Mouse (Mus musculus): ENCODE measurements around the gene Crebrf. TPM values are rescaled to one million over a fixed set of nuclear protein-coding genes. Genes with fewer than 3 reads are reported as not detected.
A peak's percentile ranks its signal among the peaks of the same experiment; 100 is the strongest.

Gene Crebrf
- total RNA-seq, 2 experiments from 2014 or later = 24.7 to 30.1 TPM

DNA sequence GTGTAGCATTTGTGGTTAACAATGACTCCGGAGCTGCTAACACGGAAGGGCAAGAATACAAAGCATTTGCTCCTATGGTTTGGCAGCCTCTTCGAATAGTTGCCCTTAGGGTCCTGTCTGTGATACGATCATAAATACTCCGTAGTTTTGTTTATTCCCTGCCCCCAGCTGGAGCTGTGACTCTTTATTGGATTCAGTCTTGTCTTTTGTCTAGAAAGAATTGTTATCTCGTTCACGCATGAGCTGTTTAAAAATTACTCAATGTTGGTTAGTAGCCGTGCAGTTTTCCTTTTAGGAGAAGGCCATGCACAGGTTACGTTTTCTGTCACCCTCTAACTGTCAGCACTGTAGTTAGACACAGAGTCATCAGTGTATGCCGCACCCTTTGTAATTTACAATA is 60.8 kb downstream of the Crebrf start:
- no peak for ATAC-seq (ENCODE audit: poor library complexity, severe bottlenecking)

DNA sequence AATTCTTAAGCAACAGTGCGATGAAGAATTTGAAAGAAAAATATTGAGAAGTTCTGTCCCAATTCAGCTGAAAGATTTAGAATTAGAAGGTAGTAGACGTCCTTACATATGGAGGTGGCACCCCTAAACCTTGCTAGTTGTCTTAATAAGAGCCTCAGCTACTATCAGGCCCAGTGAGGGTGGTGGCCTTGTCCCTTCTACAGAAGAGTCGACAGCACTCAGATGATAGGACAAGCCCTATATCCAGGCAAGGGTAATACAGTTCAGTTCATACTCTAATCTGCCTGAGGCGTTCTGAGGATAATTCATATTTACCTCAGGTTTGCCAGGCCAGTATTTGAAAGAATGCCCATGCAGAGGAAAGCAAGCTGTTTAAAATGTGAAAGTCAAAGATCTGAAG is 62.6 kb downstream of the Crebrf start:
- no peak for ATAC-seq (ENCODE audit: poor library complexity, severe bottlenecking)

DNA sequence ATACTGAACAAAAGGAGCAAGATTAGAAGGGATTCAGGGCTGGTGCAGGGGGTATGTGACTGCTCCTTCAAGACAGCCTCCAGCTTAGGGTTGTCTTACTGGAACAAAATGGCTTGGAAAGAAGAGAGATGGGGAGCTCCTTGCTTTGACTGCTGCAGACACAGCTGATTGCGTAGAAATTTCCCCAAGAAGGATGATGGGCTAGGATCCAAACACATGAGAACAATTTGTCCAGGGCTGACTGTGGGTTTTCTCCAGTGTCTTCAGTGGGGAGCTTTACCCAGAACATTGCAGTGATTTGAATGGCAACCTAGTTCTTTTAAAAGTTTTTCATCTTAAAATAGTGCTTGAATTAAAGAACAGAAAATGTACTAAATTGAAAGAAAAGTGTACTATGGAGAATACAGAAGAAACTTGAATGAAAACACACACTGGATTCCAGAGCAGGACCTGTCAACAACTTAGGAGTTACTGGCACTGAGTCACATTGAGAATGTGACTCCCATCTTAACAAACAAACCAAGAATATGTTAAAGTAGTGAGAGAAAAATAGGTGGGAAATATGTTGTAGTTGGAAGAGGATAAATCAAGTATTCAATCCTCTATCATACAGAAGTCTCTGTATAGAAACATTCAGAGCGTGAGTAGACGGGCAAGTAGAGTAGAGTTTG is 63.1 kb downstream of the Crebrf start:
- ATAC-seq (ENCODE audit: poor library complexity, severe bottlenecking) = no peak

DNA sequence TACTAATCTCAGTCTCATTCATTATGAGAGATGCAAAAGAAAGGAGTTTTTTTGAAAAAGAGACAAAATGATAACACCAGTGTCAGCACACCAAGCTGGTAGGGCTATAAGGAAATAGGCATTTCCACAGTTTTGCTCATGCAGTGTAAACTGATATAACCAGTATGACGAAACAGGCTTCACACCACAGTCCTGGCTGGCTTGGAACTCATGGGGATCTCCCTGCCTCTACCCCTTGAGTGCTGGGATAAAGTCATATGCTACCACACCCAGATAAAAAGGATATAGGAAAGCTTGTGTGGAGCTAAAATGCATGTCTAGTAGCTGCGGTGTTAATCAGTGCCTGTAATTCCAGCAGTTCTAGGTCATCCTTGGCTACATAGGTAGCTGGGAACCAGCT is 64.0 kb downstream of the Crebrf start:
- no peak for ATAC-seq (ENCODE audit: poor library complexity, severe bottlenecking)

DNA sequence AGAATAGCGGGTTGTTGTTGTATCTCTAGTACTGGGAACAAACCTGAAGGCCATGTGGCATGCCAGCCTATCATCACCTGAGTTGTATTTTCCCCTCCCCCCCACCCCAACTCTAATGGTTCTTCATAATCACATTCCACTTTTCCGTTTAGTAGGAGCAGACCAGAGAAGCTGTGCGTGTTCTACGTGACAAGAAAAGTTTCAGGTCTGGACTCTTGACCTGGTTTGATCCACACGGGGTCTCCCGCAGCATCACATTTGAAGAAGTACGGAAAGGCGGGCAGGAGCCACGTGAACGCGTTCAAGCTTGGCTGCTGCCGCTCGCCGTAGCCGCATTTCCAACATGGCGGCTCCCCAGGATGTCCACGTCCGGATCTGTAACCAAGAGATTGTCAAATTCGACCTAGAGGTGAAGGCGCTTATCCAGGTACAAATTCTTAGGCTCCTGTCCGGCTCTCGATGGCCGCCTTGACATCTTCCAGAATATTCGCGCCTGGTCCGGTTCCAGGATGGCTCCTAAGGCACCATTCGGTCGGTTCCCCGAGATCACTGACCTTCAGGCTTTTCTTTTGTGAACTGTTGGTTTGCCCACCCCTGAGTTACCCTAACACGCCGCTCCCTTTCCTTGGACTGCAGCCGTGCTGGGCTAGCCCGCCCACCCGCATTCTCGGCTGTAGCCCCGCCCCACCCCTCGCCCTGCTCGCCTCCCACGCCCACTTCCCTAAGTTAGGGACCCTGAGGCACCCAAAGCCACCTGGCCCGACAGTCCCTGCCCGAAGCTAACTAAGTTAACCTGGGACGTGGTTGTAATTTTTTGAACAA is 65.5 kb downstream of the Crebrf start, which contains the start of gene Bnip1:
TSS of gene Bnip1 (plus strand) at position 317 of the 822 bp plus-strand sequence.
- ATAC-seq (ENCODE audit: poor library complexity, severe bottlenecking) = peak; percentile 82

DNA sequence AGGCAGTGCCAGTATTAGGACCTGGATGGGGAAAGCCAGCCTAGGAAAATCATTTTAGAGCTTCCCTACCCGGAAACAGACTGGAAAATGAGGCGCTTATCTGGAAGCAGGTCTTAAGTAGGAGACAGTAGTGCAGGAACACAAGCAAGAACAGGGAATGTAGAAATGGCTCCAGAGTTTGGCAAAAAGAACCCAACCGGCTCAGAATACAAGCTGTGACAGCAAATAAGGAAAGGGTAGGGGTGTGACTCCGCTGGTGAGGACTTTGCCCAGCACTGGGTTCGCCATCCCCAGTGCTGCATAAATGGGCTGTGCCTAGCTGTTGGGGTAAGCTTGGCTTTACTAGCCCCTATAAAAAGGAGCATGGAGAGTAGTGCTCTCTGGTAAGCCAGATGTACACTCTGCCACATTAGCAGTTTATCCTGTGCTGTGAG is 66.2 kb downstream of the Crebrf start:
- peak; percentile 16; the same call in 1 of the 2 replicates for ATAC-seq (ENCODE audit: poor library complexity, severe bottlenecking)

DNA sequence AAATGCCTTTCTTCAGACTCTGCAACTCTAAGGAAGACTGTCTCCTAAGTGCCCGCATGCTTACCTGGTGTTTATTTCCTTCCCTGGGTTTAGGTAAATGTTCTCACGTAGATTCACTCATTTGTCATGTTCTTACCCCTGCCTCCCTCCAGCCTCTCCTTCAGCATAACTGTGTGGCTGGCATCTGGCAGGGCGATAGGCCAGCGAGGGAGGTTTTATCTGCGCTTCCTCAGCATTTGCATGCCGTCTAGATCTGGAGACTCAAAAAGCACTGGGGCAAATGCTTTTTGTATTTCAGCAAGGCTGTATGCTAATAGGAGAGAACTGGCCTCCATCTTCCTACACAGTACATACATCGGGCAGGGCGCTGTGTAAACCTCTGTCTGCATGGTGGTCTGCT is 69.1 kb downstream of the Crebrf start:
- ATAC-seq (ENCODE audit: poor library complexity, severe bottlenecking) = no peak

DNA sequence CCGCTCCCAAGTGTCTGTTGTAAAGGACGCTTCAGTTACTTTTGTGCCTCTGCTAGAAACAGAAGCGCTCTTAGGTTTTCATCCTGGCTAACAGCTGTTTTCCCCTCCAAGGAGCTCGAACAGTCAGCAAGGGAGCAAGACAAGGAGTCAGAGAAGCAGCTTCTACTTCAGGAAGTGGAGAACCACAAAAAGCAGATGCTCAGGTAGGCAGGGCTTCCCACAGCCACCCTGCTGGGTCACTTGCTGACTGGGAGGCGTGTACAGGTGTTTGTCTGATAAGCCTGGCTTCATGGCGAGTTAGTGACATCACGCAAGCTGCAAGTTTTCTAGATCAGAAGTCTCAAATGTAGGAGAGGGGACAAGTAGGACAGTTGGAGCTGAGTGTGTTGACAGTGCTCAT is 71.1 kb downstream of the Crebrf start:
- ATAC-seq (ENCODE audit: poor library complexity, severe bottlenecking) = no peak

DNA sequence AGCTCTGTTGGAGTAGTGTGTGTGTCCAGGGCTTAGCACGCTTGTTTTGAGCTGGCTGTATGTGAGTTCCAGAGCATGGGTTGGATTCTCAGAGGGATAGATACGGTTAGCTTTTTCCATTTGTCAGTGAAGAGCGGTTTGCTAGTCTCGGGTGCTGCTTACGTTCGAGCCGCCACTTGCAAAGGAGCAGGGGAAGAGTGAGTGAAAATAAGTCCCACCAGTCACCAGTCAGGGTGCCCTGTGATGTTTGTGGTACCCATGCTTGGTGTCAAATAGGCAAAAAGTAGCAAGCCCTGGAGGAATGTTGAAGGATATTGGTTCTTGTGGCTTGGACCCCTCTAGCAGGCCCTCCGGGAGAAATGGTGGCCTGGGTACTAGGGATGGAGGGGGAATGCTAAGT is 73.5 kb downstream of the Crebrf start:
- ATAC-seq (ENCODE audit: poor library complexity, severe bottlenecking) = no peak

DNA sequence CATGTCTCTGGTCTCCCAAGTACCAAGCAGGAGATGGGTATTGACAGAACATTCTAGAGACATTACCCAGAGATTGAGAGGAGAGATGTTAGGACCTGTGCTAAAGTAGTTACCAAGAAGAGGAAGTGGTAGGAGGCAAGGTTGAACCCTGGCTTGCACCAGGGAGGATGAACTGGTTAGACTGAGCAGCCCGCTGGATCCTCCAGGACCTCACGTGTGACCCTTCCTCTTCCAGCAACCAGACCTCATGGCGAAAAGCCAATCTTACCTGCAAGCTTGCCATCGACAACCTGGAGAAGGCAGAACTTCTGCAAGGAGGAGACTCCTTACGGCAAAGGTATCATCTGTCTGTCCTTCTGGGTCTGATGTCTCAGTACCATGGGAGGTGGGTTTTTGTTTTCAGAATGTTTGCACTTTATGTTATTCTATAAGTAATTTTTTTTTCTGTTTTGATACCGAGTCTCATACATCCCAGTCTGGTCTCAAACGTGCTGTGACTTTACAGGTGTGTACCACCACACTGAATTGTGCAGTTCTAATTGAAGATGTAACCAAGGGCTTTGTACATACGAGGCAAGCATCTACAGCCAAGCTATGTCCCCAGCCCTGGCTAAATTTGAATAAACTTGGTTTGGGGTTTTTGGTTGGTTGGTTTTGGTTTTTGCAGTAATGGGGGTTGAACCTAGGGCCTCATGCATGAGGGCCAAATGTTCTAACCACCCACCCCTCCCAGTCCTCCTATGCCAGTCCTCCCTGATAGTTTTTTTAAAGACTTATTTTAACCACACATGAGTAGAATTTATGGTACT is 74.2 kb downstream of the Crebrf start:
- no peak for ATAC-seq (ENCODE audit: poor library complexity, severe bottlenecking)

DNA sequence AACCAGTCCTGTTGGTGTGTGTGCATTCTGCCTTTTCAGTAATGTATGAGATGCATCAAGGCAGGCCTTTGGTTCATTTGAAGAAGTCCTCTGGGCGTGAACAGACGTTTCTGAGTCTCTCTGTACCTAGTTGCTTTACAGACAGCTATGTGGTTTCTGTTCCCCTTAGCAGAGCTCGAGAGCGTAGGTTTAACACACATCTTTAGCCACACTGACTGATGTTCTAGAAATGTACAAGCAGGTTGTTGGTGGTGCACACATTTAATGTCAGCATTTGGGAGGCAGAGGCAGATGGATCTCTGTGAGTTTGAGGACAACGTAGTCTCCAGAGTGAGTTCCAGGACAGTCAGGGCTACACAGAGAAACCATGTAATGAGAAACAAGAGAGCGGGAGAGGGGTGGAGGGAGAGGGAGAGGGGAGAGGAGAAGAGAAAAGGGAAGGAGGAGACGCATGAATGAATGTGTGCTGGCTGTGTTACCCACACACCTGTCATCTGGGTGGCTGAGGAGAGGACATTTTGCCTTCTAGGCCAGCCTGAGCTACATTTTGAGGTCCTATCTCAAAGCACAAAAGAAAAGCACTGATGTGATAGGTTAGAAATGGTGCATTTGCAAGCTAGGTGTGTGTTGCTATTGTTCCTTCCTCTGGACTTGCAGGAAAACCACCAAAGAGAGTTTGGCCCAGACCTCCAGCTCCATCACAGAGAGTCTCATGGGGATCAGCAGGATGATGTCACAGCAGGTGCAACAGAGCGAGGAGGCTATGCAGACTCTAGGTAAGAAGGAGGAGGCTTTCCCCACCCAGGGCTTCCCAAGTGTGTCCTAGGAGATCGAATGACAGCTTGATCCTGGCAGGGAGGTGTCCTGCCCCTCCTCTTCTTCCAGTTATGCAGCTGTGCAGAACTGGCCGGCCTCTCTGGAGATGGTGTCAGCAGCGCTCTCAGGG is 75.1 kb downstream of the Crebrf start:
- no peak for ATAC-seq (ENCODE audit: poor library complexity, severe bottlenecking)

DNA sequence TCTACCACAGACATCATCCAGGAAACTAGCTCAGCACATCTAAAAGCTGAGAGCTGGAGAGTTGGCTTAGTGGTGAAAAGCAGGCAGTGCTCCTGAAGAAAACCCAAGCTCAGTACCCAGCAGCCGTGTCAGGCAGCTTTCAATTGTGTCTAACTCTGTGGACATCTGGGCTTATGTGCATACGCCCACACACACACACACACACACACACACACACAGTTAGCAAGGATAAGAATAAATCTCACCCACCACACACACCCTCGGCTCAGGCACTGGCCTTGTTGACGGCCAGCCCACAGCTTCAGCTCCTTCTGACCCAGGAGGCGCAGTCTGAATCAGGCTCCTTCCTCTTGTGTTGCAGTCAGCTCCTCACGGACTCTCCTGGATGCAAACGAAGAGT is 76.1 kb downstream of the Crebrf start:
- no peak for ATAC-seq (ENCODE audit: poor library complexity, severe bottlenecking)

DNA sequence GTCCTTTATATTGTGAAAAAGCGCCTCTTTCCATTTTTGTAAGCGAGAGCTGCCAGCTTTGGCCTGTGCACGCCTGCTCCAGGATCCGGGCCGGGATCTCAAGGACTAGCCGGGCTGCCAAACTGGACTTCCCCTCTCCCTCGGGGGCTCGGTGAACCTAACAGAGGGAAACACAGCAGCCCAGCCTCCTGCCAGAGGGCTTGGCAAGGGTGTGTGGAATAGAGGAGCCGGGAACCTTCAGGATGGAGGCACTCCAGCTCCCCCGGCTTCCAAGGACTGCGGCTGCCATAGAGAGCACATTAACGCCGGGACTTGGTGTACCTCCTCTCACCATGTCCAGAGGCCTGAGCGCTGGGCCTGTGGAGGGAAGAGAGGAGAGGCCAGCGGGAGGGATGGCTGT is 76.6 kb downstream of the Crebrf start:
- no peak for ATAC-seq (ENCODE audit: poor library complexity, severe bottlenecking)

DNA sequence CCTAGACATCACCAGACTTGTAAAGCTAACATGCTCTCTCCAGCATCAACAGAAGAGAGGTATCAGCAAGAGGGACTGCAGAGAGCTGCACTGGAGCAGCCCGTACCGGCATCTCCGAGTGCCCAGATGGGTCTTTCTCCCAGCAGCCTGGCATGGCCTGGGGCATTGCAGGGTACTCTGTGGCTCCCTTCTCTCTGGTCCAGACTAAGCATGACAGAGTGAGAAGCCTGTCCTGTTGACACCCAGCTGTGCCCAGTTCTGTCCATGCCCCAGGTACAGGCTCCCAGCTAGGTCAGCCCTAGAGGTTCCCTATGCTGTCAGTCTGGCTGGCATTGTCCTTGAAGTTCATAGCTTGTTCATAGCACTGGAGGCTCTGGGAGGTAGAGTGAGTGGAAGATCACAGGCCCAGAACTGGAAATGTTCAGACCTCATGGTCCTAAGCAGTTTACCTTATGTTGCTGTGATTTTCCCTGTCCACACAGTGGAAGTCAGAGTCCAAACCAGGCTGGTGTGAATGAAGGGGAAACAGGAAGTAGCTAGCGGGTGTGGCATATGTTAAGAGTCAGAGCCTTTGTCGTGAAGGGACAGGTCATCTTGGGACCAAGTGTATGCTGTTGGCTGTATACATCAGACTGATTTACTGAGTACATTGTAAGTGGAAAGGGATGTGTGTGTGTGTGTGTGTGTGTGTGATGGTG is 77.8 kb downstream of the Crebrf start:
- ATAC-seq (ENCODE audit: poor library complexity, severe bottlenecking) = no peak

DNA sequence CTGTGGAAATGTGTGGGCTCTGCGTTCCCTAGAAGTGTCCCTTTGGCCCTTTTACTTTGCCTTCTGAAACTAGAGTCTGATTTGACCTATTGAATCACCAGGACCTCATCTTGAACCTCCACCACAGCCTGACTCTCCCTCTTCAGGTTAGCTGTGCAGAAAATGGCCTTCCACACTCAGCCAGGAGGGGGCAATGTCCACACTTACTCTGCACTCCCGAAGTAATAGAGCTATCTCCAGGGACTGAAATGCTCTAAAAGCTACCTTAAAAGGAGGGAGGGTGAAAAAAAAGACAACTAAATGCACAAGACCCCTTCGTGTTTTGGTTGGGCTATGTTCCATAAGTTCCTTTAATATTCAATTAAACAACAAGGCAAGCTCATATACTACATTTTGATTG is 79.3 kb downstream of the Crebrf start:
- ATAC-seq (ENCODE audit: poor library complexity, severe bottlenecking) = peak; percentile 60

DNA sequence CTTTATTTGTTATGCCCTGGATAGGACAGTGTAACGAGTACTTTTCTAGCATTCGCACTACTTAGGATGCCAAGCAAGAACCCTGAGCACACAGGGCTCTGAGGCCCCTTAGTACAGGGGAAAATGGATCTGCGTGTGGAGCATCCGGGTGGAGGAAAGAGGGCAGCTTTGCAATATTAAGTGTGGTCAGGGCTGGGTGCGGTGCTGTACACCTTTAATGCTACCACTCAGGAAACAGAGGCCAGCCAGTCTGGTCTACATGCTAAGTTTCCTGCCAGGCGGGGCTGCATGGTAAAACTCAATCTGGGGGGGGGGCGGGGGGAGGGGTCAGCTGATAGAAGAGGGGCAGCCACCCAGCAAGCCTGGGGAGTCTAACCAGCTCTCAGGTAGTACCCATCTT is 79.9 kb downstream of the Crebrf start:
- no peak for ATAC-seq (ENCODE audit: poor library complexity, severe bottlenecking)

DNA sequence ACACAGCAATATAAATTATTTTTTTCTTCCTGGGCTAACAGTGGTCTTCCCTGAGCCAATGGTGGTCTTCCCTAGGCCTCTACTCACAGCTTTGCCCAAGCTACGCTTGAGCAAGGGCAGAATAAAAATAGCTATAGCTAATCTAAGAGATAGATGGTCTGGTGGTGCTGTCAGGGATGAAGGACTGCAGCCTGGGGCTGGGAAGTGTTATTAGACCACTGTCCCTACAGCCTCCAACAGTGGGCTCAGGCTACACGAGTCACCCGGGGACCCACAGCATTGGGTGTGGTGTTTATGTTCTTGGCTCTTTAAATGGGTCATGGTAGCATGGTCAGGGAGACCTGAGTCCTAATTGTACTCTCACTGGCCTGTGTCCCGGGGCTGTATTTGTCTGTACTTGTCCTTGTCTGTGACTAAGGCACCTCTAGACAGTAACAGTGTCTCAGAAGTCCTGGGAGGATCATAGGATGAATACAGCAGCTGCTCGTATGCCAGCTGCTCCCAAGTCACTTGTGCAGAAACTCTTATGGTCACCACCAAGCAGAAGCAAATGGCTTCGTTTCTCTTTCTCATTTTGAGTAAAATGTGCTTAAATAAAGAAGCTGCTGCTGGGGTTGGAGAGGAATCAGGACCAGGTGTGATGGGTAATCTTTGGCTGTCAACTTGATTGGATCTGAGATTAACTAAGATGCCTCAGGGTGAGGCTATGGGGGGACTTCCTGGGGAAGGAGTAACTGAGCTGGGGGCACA is 82.1 kb downstream of the Crebrf start:
- no peak for ATAC-seq (ENCODE audit: poor library complexity, severe bottlenecking)

DNA sequence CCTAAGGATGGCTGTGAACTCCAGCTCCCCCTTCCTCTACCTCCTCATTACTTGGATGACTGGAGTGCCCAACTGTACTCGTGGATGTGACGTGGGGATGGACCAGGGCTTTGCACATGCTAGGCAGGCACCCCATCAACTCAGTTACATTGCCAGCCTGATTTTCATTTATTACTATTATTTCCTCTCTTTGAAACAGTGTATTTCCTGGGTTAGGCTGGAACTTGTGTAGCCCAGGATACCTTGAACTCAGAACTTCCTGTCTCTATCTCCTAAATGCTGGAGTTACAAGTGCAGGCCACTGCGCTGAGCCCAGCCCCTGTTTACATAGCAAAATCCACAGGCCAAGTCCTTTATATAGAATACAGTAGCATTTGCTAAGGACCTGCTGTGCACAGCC is 87.4 kb downstream of the Crebrf start:
- no peak for ATAC-seq (ENCODE audit: poor library complexity, severe bottlenecking)

DNA sequence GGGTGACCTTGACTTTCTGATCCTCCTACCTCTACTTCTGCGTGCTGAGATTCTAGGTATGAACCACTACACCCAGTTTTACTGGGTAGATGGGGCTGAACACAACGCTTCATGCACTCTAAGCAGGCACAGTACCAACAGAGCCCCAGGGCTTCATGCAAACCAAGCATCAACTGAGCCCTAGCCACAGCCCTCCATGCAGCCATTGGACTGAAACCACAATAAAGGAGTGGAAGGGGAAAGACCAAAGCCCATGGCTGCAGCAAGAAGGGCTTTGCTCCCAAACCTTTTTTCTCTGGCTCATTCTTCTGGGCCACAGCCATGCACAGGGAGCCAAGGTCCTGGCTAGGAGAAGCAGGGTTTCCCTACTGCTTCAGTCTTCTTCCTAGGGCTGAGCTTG is 97.2 kb downstream of the Crebrf start:
- no peak for ATAC-seq (ENCODE audit: poor library complexity, severe bottlenecking)

Measured in megakaryocyte, adult 5-6 weeks (primary cell).